Mouse (Mus musculus): Measurements from ENCODE around the gene Clcn7. TPM values are rescaled to one million over a fixed set of nuclear protein-coding genes. Genes with fewer than 3 reads are reported as not detected.
A peak's percentile ranks its signal among the peaks of the same experiment; 100 is the strongest.

The Clcn7 gene
- 18.5 and 21.7 TPM in 2 replicates for polyA plus RNA-seq (2015; fragmentation: Nextera tagmentation; extraction: Ambion mirVana)

DNA sequence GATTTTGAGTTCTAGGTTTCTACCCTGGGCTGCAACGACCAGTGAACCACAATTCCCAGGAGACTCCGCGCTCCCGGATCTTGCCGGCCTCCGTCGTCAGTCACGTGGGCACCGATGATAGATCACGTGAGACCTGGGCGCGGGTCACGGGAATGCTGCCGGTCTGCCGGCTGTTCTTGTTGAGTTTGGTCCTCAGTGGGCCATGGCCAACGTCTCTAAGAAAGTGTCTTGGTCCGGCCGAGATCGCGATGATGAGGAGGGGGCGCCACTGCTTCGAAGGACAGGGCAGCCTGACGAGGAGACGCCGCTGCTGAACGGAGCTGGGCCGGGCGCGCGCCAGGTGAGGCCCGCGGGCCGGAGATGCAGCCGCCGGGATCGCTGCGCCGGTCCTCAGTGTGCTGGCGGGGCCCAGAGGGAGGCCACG is at the start of gene Clcn7:
TSS of gene Clcn7 (plus strand) at position 117 of the 424 bp plus-strand sequence.
- TF ChIP-seq CTCF (IDR thresholded peaks at IDR 0.05; ENCODE audit: low read depth) = 0 out of 2 replicates have a peak, but pooled peaks have one; percentile 10
- Histone ChIP-seq H3K4me1 (replicated peaks; ENCODE audit: control insufficient read depth, insufficient read depth, low read length) (peaks cover 2% of the 10 kb centered on the region; the same call in 1 of the 2 replicates), H3K27ac (ENCODE audit: low read depth, low read length) (peak within 1 kb of the TSS; percentile 54; the same call in 1 of the 2 replicates), H3K36me3 (ENCODE audit: control insufficient read depth, insufficient read depth) (no peaks in the 10 kb centered on the region), H3K9me3 (ENCODE audit: control insufficient read depth) (no peaks in the 10 kb centered on the region), H3K4me2 (replicated peaks; ENCODE audit: low read depth) (peak within 1 kb of the TSS; percentile 77), H3K4me3 (ENCODE audit: low read depth, low read length) (peak within 1 kb of the TSS; percentile 86), H3K27me3 (replicated peaks; ENCODE audit: control insufficient read depth, insufficient read depth, low read length) (no peaks in the 10 kb centered on the region), H3K9ac (ENCODE audit: low read depth, low read length) (peak within 1 kb of the TSS; percentile 82)
- under 1% methylated on average over 40 of the region's 40 CpGs for WGBS
- ATAC-seq = peak; percentile 89

DNA sequence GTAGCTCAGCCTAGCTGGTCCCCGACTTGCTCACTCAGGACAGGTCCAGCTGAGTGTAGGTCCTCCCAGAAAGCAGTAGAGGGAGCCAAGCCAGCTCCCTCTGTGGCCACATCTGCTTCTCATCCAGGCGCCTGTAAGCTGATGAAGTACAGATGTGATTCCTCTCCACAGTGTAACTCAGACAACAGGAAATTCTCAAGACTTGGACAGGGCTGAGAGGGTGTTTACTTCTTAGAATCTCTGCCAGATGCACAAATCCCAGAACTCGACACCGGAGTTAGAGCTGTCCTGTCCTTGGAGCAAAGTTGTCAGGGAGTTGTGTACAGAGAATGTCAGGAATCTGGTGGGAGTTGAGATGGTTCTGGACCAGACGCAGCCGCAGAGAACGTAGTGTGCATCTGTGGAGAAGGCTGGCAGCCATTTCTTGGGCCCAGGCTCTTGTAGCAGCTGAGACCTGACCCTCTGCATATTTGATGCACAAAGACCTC is 49.7 kb upstream of the Clcn7 start, which contains the start of gene Tmem204:
TSS of gene Tmem204 (minus strand) at position 148 of the 488 bp plus-strand sequence.
- peak within 1 kb of the TSS; percentile 81 for H3K27ac ChIP-seq (ENCODE audit: low read depth, low read length)
- H3K36me3 ChIP-seq (ENCODE audit: control insufficient read depth, insufficient read depth) = peaks cover 3% of the 10 kb centered on the region
- no peak within 1 kb of the TSS; the same call in 1 of the 2 replicates for H3K4me2 ChIP-seq (replicated peaks; ENCODE audit: low read depth)
- no peak within 1 kb of the TSS for H3K9ac ChIP-seq (ENCODE audit: low read depth, low read length)
- no peaks in the 10 kb centered on the region for H3K27me3 ChIP-seq (replicated peaks; ENCODE audit: control insufficient read depth, insufficient read depth, low read length)
- peak; percentile 72 for TF ChIP-seq CTCF (IDR thresholded peaks at IDR 0.05; ENCODE audit: low read depth)
- H3K4me3 ChIP-seq (ENCODE audit: low read depth, low read length) = no peak within 1 kb of the TSS
- no peaks in the 10 kb centered on the region for H3K9me3 ChIP-seq (ENCODE audit: control insufficient read depth)
- H3K4me1 ChIP-seq (replicated peaks; ENCODE audit: control insufficient read depth, insufficient read depth, low read length) = no peaks in the 10 kb centered on the region
- ATAC-seq = peak; percentile 68
- WGBS = 44% methylated on average over 7 of the region's 7 CpGs

DNA sequence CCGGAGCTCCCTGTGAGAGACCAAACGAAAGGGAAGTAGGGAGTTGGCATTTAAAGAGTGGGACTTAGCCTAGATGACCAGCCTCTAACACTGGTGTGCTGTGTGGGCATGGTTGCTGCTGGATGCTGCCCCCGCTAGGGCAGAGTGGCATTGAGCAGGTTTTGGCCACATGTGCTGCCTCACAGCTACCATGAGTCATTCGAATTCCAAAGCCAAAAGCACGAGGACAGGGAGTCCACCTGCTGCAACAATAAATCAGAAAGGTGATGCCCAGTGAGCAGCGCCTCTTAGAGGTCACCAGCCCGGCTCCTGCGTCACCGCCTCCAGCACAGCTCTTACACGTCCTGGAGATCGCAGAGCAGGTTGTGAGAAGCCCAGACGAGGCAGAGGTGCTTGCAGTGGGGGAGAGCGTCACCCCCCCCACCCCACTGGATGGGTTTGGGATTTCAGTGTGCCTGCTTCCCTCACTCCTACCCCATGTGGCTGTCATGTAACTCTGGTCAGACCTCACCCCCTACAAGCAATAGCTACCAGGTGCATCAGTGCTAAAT is 48.3 kb upstream of the Clcn7 start:
- Histone ChIP-seq H3K27ac (ENCODE audit: low read depth, low read length) (no peak overlapping the region), H3K27me3 (replicated peaks; ENCODE audit: control insufficient read depth, insufficient read depth, low read length) (no peaks in the 10 kb centered on the region), H3K9me3 (ENCODE audit: control insufficient read depth) (no peaks in the 10 kb centered on the region), H3K9ac (ENCODE audit: low read depth, low read length) (no peak overlapping the region), H3K4me1 (replicated peaks; ENCODE audit: control insufficient read depth, insufficient read depth, low read length) (no peaks in the 10 kb centered on the region), H3K4me3 (ENCODE audit: low read depth, low read length) (no peak overlapping the region), H3K36me3 (ENCODE audit: control insufficient read depth, insufficient read depth) (peaks cover 6% of the 10 kb centered on the region; the same call in 1 of the 2 replicates), H3K4me2 (replicated peaks; ENCODE audit: low read depth) (no peak overlapping the region)
- 77% methylated on average over 13 of the region's 13 CpGs for WGBS
- no peak for ATAC-seq
- no peak for TF ChIP-seq CTCF (IDR thresholded peaks at IDR 0.05; ENCODE audit: low read depth)

DNA sequence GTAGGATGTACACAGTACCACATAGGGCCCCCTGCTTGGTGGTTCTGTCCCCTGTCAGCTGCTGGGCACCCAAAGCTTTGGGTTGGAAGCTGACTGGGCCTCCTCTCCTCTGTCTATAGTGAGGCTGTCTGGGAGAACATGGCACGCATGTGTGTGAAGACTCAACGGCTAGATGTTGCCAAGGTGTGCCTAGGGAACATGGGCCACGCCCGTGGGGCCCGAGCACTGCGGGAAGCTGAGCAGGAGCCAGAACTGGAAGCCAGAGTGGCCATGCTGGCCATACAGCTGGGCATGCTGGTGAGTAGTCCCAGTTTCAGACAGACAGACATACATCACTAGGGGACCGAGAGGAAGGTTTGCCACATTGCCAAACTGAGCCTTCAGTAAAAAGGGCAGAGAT is 46.5 kb upstream of the Clcn7 start:
- no peak overlapping the region for H3K27ac ChIP-seq (ENCODE audit: low read depth, low read length)
- ATAC-seq = no peak

DNA sequence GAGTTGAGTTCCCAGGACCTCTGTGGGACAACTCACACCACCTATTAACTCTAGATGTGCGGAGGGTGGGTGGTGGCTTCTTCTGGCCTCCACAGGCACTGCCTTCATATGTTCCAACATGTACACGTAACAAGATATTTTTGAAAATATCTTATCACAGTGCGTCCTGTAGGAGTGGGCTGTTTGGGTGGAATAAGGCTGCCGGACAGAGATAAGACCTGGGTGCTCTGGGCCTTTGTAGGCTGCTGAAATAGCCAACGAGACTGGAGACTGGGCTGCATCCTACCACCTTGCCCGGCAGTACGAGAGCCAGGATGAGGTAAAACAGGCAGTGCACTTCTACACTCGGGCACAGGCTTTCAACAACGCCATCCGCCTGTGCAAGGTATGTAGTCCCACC is 44.0 kb upstream of the Clcn7 start:
- Histone ChIP-seq H3K9me3 (ENCODE audit: control insufficient read depth) (no peaks in the 10 kb centered on the region), H3K4me1 (replicated peaks; ENCODE audit: control insufficient read depth, insufficient read depth, low read length) (no peaks in the 10 kb centered on the region), H3K9ac (ENCODE audit: low read depth, low read length) (no peak overlapping the region), H3K27ac (ENCODE audit: low read depth, low read length) (no peak overlapping the region), H3K4me3 (ENCODE audit: low read depth, low read length) (no peak overlapping the region), H3K27me3 (replicated peaks; ENCODE audit: control insufficient read depth, insufficient read depth, low read length) (no peaks in the 10 kb centered on the region), H3K36me3 (ENCODE audit: control insufficient read depth, insufficient read depth) (peaks cover 15% of the 10 kb centered on the region), H3K4me2 (replicated peaks; ENCODE audit: low read depth) (no peak overlapping the region)
- ATAC-seq = no peak
- WGBS = 92% methylated on average over 10 of the region's 10 CpGs
- TF ChIP-seq CTCF (IDR thresholded peaks at IDR 0.05; ENCODE audit: low read depth) = no peak

More for the DNA sequence above, 46.5 kb upstream of the Clcn7 start:
- Histone ChIP-seq H3K36me3 (ENCODE audit: control insufficient read depth, insufficient read depth) (peaks cover 6% of the 10 kb centered on the region), H3K4me3 (ENCODE audit: low read depth, low read length) (no peak overlapping the region), H3K9me3 (ENCODE audit: control insufficient read depth) (no peaks in the 10 kb centered on the region), H3K9ac (ENCODE audit: low read depth, low read length) (no peak overlapping the region), H3K4me2 (replicated peaks; ENCODE audit: low read depth) (no peak overlapping the region), H3K4me1 (replicated peaks; ENCODE audit: control insufficient read depth, insufficient read depth, low read length) (no peaks in the 10 kb centered on the region), H3K27me3 (replicated peaks; ENCODE audit: control insufficient read depth, insufficient read depth, low read length) (no peaks in the 10 kb centered on the region)
- TF ChIP-seq CTCF (IDR thresholded peaks at IDR 0.05; ENCODE audit: low read depth) = no peak
- WGBS = 64% methylated on average over 7 of the region's 7 CpGs

DNA sequence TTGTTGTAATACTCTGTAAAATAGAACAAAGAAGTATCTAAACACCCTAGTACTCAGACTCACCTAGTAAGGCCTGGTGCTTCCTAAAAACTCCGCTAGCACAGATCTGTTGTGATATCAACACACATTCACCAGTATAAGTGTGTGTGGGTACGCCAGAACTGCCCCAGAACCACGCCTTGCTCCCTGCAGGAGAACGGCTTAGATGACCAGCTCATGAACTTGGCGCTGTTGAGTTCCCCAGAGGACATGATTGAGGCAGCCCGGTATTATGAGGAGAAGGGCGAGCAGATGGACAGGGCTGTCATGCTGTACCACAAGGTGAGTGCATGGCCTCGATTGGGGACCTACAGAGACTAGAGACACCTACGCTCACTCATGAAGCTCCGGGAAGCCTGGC is 42.7 kb upstream of the Clcn7 start:
- no peak overlapping the region for H3K4me3 ChIP-seq (ENCODE audit: low read depth, low read length)
- no peak for ATAC-seq
- peaks cover 15% of the 10 kb centered on the region for H3K36me3 ChIP-seq (ENCODE audit: control insufficient read depth, insufficient read depth)
- no peak overlapping the region for H3K9ac ChIP-seq (ENCODE audit: low read depth, low read length)
- no peak overlapping the region for H3K4me2 ChIP-seq (replicated peaks; ENCODE audit: low read depth)
- no peaks in the 10 kb centered on the region for H3K9me3 ChIP-seq (ENCODE audit: control insufficient read depth)
- no peak for TF ChIP-seq CTCF (IDR thresholded peaks at IDR 0.05; ENCODE audit: low read depth)
- H3K4me1 ChIP-seq (replicated peaks; ENCODE audit: control insufficient read depth, insufficient read depth, low read length) = no peaks in the 10 kb centered on the region
- no peak overlapping the region for H3K27ac ChIP-seq (ENCODE audit: low read depth, low read length)
- 90% methylated on average over 10 of the region's 10 CpGs for WGBS
- no peaks in the 10 kb centered on the region for H3K27me3 ChIP-seq (replicated peaks; ENCODE audit: control insufficient read depth, insufficient read depth, low read length)

All from intestine, postnatal 0 days (tissue).